ENCODE assay signal across 27 mouse cellular contexts in the genomic region with DNA sequence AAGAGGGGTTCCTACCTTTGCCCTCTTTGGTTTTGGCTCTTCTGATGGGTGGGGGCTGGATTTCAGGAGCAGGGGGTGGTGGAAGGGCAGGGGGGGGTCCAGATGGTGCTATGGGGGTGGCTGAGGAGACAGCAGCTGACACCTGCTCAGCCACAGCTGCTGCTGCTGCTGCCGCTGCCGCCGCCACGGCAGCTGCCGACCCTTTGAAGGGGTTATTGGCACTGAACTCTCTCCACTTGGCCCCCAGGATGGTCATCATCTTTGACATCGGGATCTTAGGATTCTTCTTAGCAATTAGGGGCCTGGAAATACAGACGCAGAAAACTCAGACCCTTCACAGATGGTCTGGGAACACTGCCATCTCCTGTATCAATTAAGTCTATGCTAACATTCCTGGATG. TPM values are rescaled to one million over a fixed set of nuclear protein-coding genes. Genes with fewer than 3 reads are reported as not detected.
DNase-seq lines count a peak whose midpoint lies in the region; ATAC-seq and TF ChIP-seq lines count a peak whose summit lies in the region.
"Had no signal": no experiment of that assay in that cellular context is flagged by ENCODE, and none has a peak within 500 bp of the region (broad histone marks: within the 10 kb centered on the region; RNA-seq: fewer than 3 reads in every experiment).

No protein-coding gene starts in this region.

- H3K9me3 ChIP-seq in forebrain, embryonic 14.5 days (replicated peaks; ENCODE audit: control insufficient read depth, low read length): no peaks in the 10 kb centered on the region
- no peaks in the 10 kb centered on the region for H3K9me3 ChIP-seq in forebrain, embryonic 11.5 days (ENCODE audit: control insufficient read depth, low read length)
- H3K9me3 ChIP-seq in midbrain, embryonic 10.5 days (replicated peaks): no peaks in the 10 kb centered on the region
- H3K9me3 ChIP-seq in midbrain, embryonic 13.5 days: no peaks in the 10 kb centered on the region
- H3K9me3 ChIP-seq in embryonic facial prominence, embryonic 11.5 days (replicated peaks; ENCODE audit: control insufficient read depth, low read length): no peaks in the 10 kb centered on the region
- no peaks in the 10 kb centered on the region for H3K9me3 ChIP-seq in liver, postnatal 0 days (ENCODE audit: low read length)
- H3K9me3 ChIP-seq: embryonic facial prominence, embryonic 15.5 days; G1E; heart, embryonic 10.5 days; hindbrain, embryonic 12.5 days; intestine, embryonic 15.5 days; liver, embryonic 13.5 days had no signal

- H3K27ac ChIP-seq in forebrain, embryonic 14.5 days (ENCODE audit: low read depth, low read length): peak overlapping the region; percentile 57; the same call in 1 of the 2 replicates
- H3K27ac ChIP-seq in forebrain, embryonic 11.5 days (ENCODE audit: low read depth, low read length): no peak overlapping the region
- peak overlapping the region; percentile 2; the same call in 1 of the 2 replicates for H3K27ac ChIP-seq in midbrain, embryonic 10.5 days (replicated peaks)
- H3K27ac ChIP-seq in midbrain, embryonic 13.5 days: no peak overlapping the region
- H3K27ac ChIP-seq in embryonic facial prominence, embryonic 11.5 days (replicated peaks; ENCODE audit: low read depth, low read length): 0 out of 2 replicates have a peak overlapping the region, but pooled peaks have one; percentile 13
- H3K27ac ChIP-seq in liver, postnatal 0 days (ENCODE audit: low read depth): no peak overlapping the region
- H3K27ac ChIP-seq: heart, embryonic 10.5 days; hindbrain, embryonic 12.5 days; intestine, embryonic 15.5 days; liver, embryonic 13.5 days had no signal

- DNase-seq in forebrain, embryonic 14.5 days (ENCODE audit: low spot score): peak; percentile 48
- DNase-seq in forebrain, embryonic 11.5 days (ENCODE audit: low spot score): no peak
- no peak for DNase-seq in midbrain, embryonic 10.5 days (ENCODE audit: low spot score)
- no peak for DNase-seq in embryonic facial prominence, embryonic 11.5 days (ENCODE audit: low spot score)
- no peak for DNase-seq in liver, postnatal 0 days
- DNase-seq: adrenal gland, adult 2 months; cerebellum, adult 11-12 months; cerebellum, postnatal 25 days; gastrocnemius, postnatal 10 days; liver, embryonic 13.5 days; lung, postnatal 36 days; right cerebral cortex, postnatal 25 days; spleen, adult 18-20 months; thymus, postnatal 36 days had no signal

- H3K9ac ChIP-seq in forebrain, embryonic 14.5 days (ENCODE audit: low read length): no peak overlapping the region
- H3K9ac ChIP-seq in forebrain, embryonic 11.5 days (ENCODE audit: low read length): no peak overlapping the region
- no peak overlapping the region for H3K9ac ChIP-seq in midbrain, embryonic 13.5 days (replicated peaks)
- H3K9ac ChIP-seq in embryonic facial prominence, embryonic 11.5 days (replicated peaks; ENCODE audit: low read length): no peak overlapping the region
- no peak overlapping the region for H3K9ac ChIP-seq in liver, postnatal 0 days (replicated peaks)
- H3K9ac ChIP-seq: embryonic facial prominence, embryonic 15.5 days; hindbrain, embryonic 12.5 days; intestine, embryonic 15.5 days; liver, embryonic 13.5 days; lung, embryonic 14.5 days had no signal

- H3K36me3 ChIP-seq in forebrain, embryonic 14.5 days (ENCODE audit: control insufficient read depth, insufficient read depth, low read length): peaks cover 74% of the 10 kb centered on the region
- H3K36me3 ChIP-seq in forebrain, embryonic 11.5 days (ENCODE audit: control insufficient read depth, insufficient read depth, low read length): peaks cover 35% of the 10 kb centered on the region
- peaks cover 75% of the 10 kb centered on the region for H3K36me3 ChIP-seq in midbrain, embryonic 10.5 days
- peaks cover 73% of the 10 kb centered on the region for H3K36me3 ChIP-seq in midbrain, embryonic 13.5 days
- H3K36me3 ChIP-seq in C2C12 (ENCODE audit: control insufficient read depth, insufficient read depth): peaks cover 68% of the 10 kb centered on the region
- H3K36me3 ChIP-seq in embryonic facial prominence, embryonic 11.5 days (replicated peaks; ENCODE audit: control insufficient read depth, insufficient read depth, low read depth, low read length): peaks cover 39% of the 10 kb centered on the region
- peaks cover 24% of the 10 kb centered on the region; the same call in 1 of the 2 replicates for H3K36me3 ChIP-seq in liver, postnatal 0 days (replicated peaks; ENCODE audit: insufficient read depth, low read length)

- H3K4me1 ChIP-seq in forebrain, embryonic 14.5 days (ENCODE audit: control insufficient read depth, insufficient read depth, low read length): peaks cover 24% of the 10 kb centered on the region
- H3K4me1 ChIP-seq in forebrain, embryonic 11.5 days (replicated peaks; ENCODE audit: control insufficient read depth, insufficient read depth, low read length): peaks cover 19% of the 10 kb centered on the region
- H3K4me1 ChIP-seq in midbrain, embryonic 10.5 days: peaks cover 37% of the 10 kb centered on the region
- peaks cover 29% of the 10 kb centered on the region for H3K4me1 ChIP-seq in midbrain, embryonic 13.5 days (replicated peaks)
- peaks cover 15% of the 10 kb centered on the region for H3K4me1 ChIP-seq in embryonic facial prominence, embryonic 11.5 days (ENCODE audit: control insufficient read depth, insufficient read depth, low read length)
- peaks cover 27% of the 10 kb centered on the region for H3K4me1 ChIP-seq in liver, postnatal 0 days (ENCODE audit: insufficient read depth)

- TF ChIP-seq EP300 in liver, postnatal 0 days (IDR thresholded peaks at IDR 0.05; ENCODE audit: low read depth): no peak

- H3K4me3 ChIP-seq in forebrain, embryonic 14.5 days (ENCODE audit: low read depth, low read length): no peak overlapping the region
- H3K4me3 ChIP-seq in forebrain, embryonic 11.5 days (ENCODE audit: low read depth, low read length): no peak overlapping the region
- H3K4me3 ChIP-seq in midbrain, embryonic 10.5 days: no peak overlapping the region
- H3K4me3 ChIP-seq in midbrain, embryonic 13.5 days (replicated peaks): no peak overlapping the region
- no peak overlapping the region for H3K4me3 ChIP-seq in C2C12 (ENCODE audit: insufficient read depth, poor library complexity, severe bottlenecking)
- H3K4me3 ChIP-seq in embryonic facial prominence, embryonic 11.5 days (ENCODE audit: low read depth, low read length): no peak overlapping the region
- H3K4me3 ChIP-seq in liver, postnatal 0 days (ENCODE audit: low read depth, low read length): no peak overlapping the region
- H3K4me3 ChIP-seq: embryonic facial prominence, embryonic 15.5 days; heart, embryonic 10.5 days; hindbrain, embryonic 12.5 days; intestine, embryonic 15.5 days; liver, embryonic 13.5 days; megakaryocyte, embryonic 14.5 days had no signal

- peaks cover 26% of the 10 kb centered on the region for H3K79me2 ChIP-seq in C2C12 (ENCODE audit: control insufficient read depth, insufficient read depth)

- no peaks in the 10 kb centered on the region for H3K27me3 ChIP-seq in forebrain, embryonic 14.5 days (replicated peaks; ENCODE audit: control insufficient read depth, insufficient read depth, low read length)
- H3K27me3 ChIP-seq in forebrain, embryonic 11.5 days (ENCODE audit: control insufficient read depth, insufficient read depth, low read length): no peaks in the 10 kb centered on the region
- no peaks in the 10 kb centered on the region for H3K27me3 ChIP-seq in midbrain, embryonic 10.5 days (ENCODE audit: low read depth, poor library complexity, severe bottlenecking)
- H3K27me3 ChIP-seq in midbrain, embryonic 13.5 days: no peaks in the 10 kb centered on the region
- H3K27me3 ChIP-seq in C2C12 (ENCODE audit: control insufficient read depth, insufficient read depth, insufficient read length): no peaks in the 10 kb centered on the region
- no peaks in the 10 kb centered on the region for H3K27me3 ChIP-seq in embryonic facial prominence, embryonic 11.5 days (ENCODE audit: control insufficient read depth, insufficient read depth, low read length)
- H3K27me3 ChIP-seq in liver, postnatal 0 days (ENCODE audit: insufficient read depth, low read length): peaks cover 1% of the 10 kb centered on the region; the same call in 1 of the 2 replicates
- H3K27me3 ChIP-seq: CH12.LX; embryonic facial prominence, embryonic 15.5 days; hindbrain, embryonic 12.5 days; intestine, embryonic 15.5 days; Patski had no signal

- no peak overlapping the region for H3ac ChIP-seq in C2C12 (ENCODE audit: control insufficient read depth, insufficient read length, low read depth)

- no peak overlapping the region for H3K4me2 ChIP-seq in forebrain, embryonic 14.5 days (ENCODE audit: low read length)
- H3K4me2 ChIP-seq in forebrain, embryonic 11.5 days (ENCODE audit: low read depth, low read length, severe bottlenecking): no peak overlapping the region
- no peak overlapping the region for H3K4me2 ChIP-seq in midbrain, embryonic 13.5 days (replicated peaks)
- H3K4me2 ChIP-seq in embryonic facial prominence, embryonic 11.5 days (ENCODE audit: low read depth, low read length): no peak overlapping the region
- no peak overlapping the region for H3K4me2 ChIP-seq in liver, postnatal 0 days (ENCODE audit: low read depth, low read length)
- H3K4me2 ChIP-seq: embryonic facial prominence, embryonic 15.5 days; hindbrain, embryonic 12.5 days; intestine, embryonic 15.5 days; liver, embryonic 13.5 days; lung, embryonic 14.5 days had no signal

- no peak for TF ChIP-seq CTCF in C2C12 (IDR thresholded peaks at IDR 0.05; ENCODE audit: control insufficient read depth, insufficient read depth, insufficient read length)
- TF ChIP-seq CTCF in liver, postnatal 0 days (IDR thresholded peaks at IDR 0.05; ENCODE audit: low read depth): no peak

- no peak for ATAC-seq in forebrain, embryonic 14.5 days
- ATAC-seq in forebrain, embryonic 11.5 days (replicated peaks; ENCODE audit: low FRiP score): no peak
- ATAC-seq in midbrain, embryonic 13.5 days: no peak
- no peak for ATAC-seq in embryonic facial prominence, embryonic 11.5 days (replicated peaks; ENCODE audit: insufficient number of reproducible peaks, low FRiP score, low TSS enrichment, low read depth)
- ATAC-seq in activated CD4-positive, CD25-positive, alpha-beta regulatory T cell, adult 4 months: no peak
- ATAC-seq in liver, postnatal 0 days: no peak
- ATAC-seq: intestine, embryonic 15.5 days; midbrain, embryonic 16.5 days; Patski had no signal

- 52% methylated on average over 7 of the region's 7 CpGs for WGBS in forebrain, embryonic 14.5 days
- 71% methylated on average over 7 of the region's 7 CpGs for WGBS in forebrain, embryonic 11.5 days
- 82% methylated on average over 7 of the region's 7 CpGs for WGBS in midbrain, embryonic 10.5 days
- 66% methylated on average over 7 of the region's 7 CpGs for WGBS in midbrain, embryonic 13.5 days
- 55% methylated on average over 7 of the region's 7 CpGs for WGBS in embryonic facial prominence, embryonic 11.5 days
- WGBS in liver, postnatal 0 days (ENCODE audit: insufficient replicate concordance): 75% methylated on average over 7 of the region's 7 CpGs

- peaks cover 10% of the 10 kb centered on the region for H3K79me3 ChIP-seq in C2C12 (ENCODE audit: low read depth)

RNA-seq across cellular contexts. Expression of gene Chd3, which starts 7.2 kb away (rescaled TPM):
- 70.3 and 77.3 TPM in 2 replicates for polyA plus RNA-seq in forebrain, embryonic 14.5 days (2014; fragmentation: Nextera tagmentation; extraction: Ambion mirVana)
- 53.0 and 61.4 TPM in 2 replicates for polyA plus RNA-seq in forebrain, embryonic 11.5 days (2014; fragmentation: Nextera tagmentation; extraction: Ambion mirVana)
- 41.7 and 50.6 TPM in 2 replicates for polyA plus RNA-seq in midbrain, embryonic 10.5 days (2016; fragmentation: Nextera tagmentation; extraction: Ambion mirVana)
- 83.5 and 91.9 TPM in 2 replicates for polyA plus RNA-seq in midbrain, embryonic 13.5 days (2015; fragmentation: Nextera tagmentation; extraction: Ambion mirVana)
- 100 TPM for polyA plus RNA-seq in C2C12 (2012; fragmentation: generic; extraction: Trizol)
- 48.0 and 52.1 TPM in 2 replicates for polyA plus RNA-seq in embryonic facial prominence, embryonic 11.5 days (2014; fragmentation: Nextera tagmentation; extraction: Ambion mirVana)
- 10 to 100 TPM; 58.7 to 62.7 TPM for polyA plus RNA-seq in activated CD4-positive, CD25-positive, alpha-beta regulatory T cell, adult 4 months (2017; shearing (Covaris generic))
- 7.8 and 8.7 TPM in 2 replicates for polyA plus RNA-seq in liver, postnatal 0 days (2015; fragmentation: Nextera tagmentation; extraction: Ambion mirVana)

RNA-seq across cellular contexts. Expression of gene Rnf227, which starts 21.8 kb away (rescaled TPM):
- polyA plus RNA-seq in forebrain, embryonic 14.5 days (2014; fragmentation: Nextera tagmentation; extraction: Ambion mirVana): 126 and 146 TPM in 2 replicates
- polyA plus RNA-seq in forebrain, embryonic 11.5 days (2014; fragmentation: Nextera tagmentation; extraction: Ambion mirVana): 25.7 and 30.1 TPM in 2 replicates
- 18.1 and 24.6 TPM in 2 replicates for polyA plus RNA-seq in midbrain, embryonic 10.5 days (2016; fragmentation: Nextera tagmentation; extraction: Ambion mirVana)
- 146 and 155 TPM in 2 replicates for polyA plus RNA-seq in midbrain, embryonic 13.5 days (2015; fragmentation: Nextera tagmentation; extraction: Ambion mirVana)
- polyA plus RNA-seq in C2C12 (2012; fragmentation: generic; extraction: Trizol): 3.9 TPM
- 23.7 and 25.2 TPM in 2 replicates for polyA plus RNA-seq in embryonic facial prominence, embryonic 11.5 days (2014; fragmentation: Nextera tagmentation; extraction: Ambion mirVana)
- 1 to 10 TPM; 2.4 to 3.4 TPM for polyA plus RNA-seq in activated CD4-positive, CD25-positive, alpha-beta regulatory T cell, adult 4 months (2017; shearing (Covaris generic))
- polyA plus RNA-seq in liver, postnatal 0 days (2015; fragmentation: Nextera tagmentation; extraction: Ambion mirVana): 0.87 and 1.3 TPM in 2 replicates
- polyA plus RNA-seq: G1E had no signal

RNA-seq across cellular contexts. Expression of gene Naa38, which starts 33.3 kb away (rescaled TPM):
- 106 and 142 TPM in 2 replicates for polyA plus RNA-seq in forebrain, embryonic 14.5 days (2014; fragmentation: Nextera tagmentation; extraction: Ambion mirVana)
- 105 and 109 TPM in 2 replicates for polyA plus RNA-seq in forebrain, embryonic 11.5 days (2014; fragmentation: Nextera tagmentation; extraction: Ambion mirVana)
- polyA plus RNA-seq in midbrain, embryonic 10.5 days (2016; fragmentation: Nextera tagmentation; extraction: Ambion mirVana): 145 and 146 TPM in 2 replicates
- 92.2 and 105 TPM in 2 replicates for polyA plus RNA-seq in midbrain, embryonic 13.5 days (2015; fragmentation: Nextera tagmentation; extraction: Ambion mirVana)
- polyA plus RNA-seq in C2C12 (2012; fragmentation: generic; extraction: Trizol): 229 TPM
- polyA plus RNA-seq in embryonic facial prominence, embryonic 11.5 days (2014; fragmentation: Nextera tagmentation; extraction: Ambion mirVana): 123 and 135 TPM in 2 replicates
- 100 to 1,000 TPM; 146 TPM for polyA plus RNA-seq in activated CD4-positive, CD25-positive, alpha-beta regulatory T cell, adult 4 months (2017; shearing (Covaris generic))
- polyA plus RNA-seq in liver, postnatal 0 days (2015; fragmentation: Nextera tagmentation; extraction: Ambion mirVana): 83.7 and 83.9 TPM in 2 replicates

RNA-seq across cellular contexts. Expression of gene Cyb5d1, which starts 33.4 kb away (rescaled TPM):
- polyA plus RNA-seq in forebrain, embryonic 14.5 days (2014; fragmentation: Nextera tagmentation; extraction: Ambion mirVana): 31.1 and 36.4 TPM in 2 replicates
- 43.7 and 44.4 TPM in 2 replicates for polyA plus RNA-seq in forebrain, embryonic 11.5 days (2014; fragmentation: Nextera tagmentation; extraction: Ambion mirVana)
- polyA plus RNA-seq in midbrain, embryonic 10.5 days (2016; fragmentation: Nextera tagmentation; extraction: Ambion mirVana): 50.4 and 57.3 TPM in 2 replicates
- polyA plus RNA-seq in midbrain, embryonic 13.5 days (2015; fragmentation: Nextera tagmentation; extraction: Ambion mirVana): 41.8 and 47.7 TPM in 2 replicates
- polyA plus RNA-seq in C2C12 (2012; fragmentation: generic; extraction: Trizol): 22.8 TPM
- polyA plus RNA-seq in embryonic facial prominence, embryonic 11.5 days (2014; fragmentation: Nextera tagmentation; extraction: Ambion mirVana): 33.3 TPM in 2 replicates
- polyA plus RNA-seq in activated CD4-positive, CD25-positive, alpha-beta regulatory T cell, adult 4 months (2017; shearing (Covaris generic)): 10 to 100 TPM in 1 of 2 experiments, 1 to 10 TPM in 1; 9.4 to 17.9 TPM
- polyA plus RNA-seq in liver, postnatal 0 days (2015; fragmentation: Nextera tagmentation; extraction: Ambion mirVana): 4.7 and 5.4 TPM in 2 replicates

RNA-seq across cellular contexts. Expression of gene Kcnab3, which starts 36.0 kb away (rescaled TPM):
- polyA plus RNA-seq in forebrain, embryonic 14.5 days (2014; fragmentation: Nextera tagmentation; extraction: Ambion mirVana): 3.3 and 3.9 TPM in 2 replicates
- 3.5 and 3.7 TPM in 2 replicates for polyA plus RNA-seq in forebrain, embryonic 11.5 days (2014; fragmentation: Nextera tagmentation; extraction: Ambion mirVana)
- 1.4 and 2.3 TPM in 2 replicates for polyA plus RNA-seq in midbrain, embryonic 10.5 days (2016; fragmentation: Nextera tagmentation; extraction: Ambion mirVana)
- 3.9 and 4.9 TPM in 2 replicates for polyA plus RNA-seq in midbrain, embryonic 13.5 days (2015; fragmentation: Nextera tagmentation; extraction: Ambion mirVana)
- 3.2 TPM for polyA plus RNA-seq in C2C12 (2012; fragmentation: generic; extraction: Trizol)
- polyA plus RNA-seq in embryonic facial prominence, embryonic 11.5 days (2014; fragmentation: Nextera tagmentation; extraction: Ambion mirVana): 0.85 and 2.2 TPM in 2 replicates
- under 1 TPM; 0.31 to 0.89 TPM for polyA plus RNA-seq in activated CD4-positive, CD25-positive, alpha-beta regulatory T cell, adult 4 months (2017; shearing (Covaris generic))
- 0.20 TPM in 2 replicates for polyA plus RNA-seq in liver, postnatal 0 days (2015; fragmentation: Nextera tagmentation; extraction: Ambion mirVana)

Comparison
In these comparisons a context has a peak if more than half of its experiments do, and no peak if none do; other contexts are left out.
1. H3K27ac ChIP-seq: peak in forebrain, embryonic 14.5 days (single experiment), midbrain, embryonic 10.5 days (single experiment) and embryonic facial prominence, embryonic 11.5 days (single experiment); none in forebrain, embryonic 11.5 days (single experiment), midbrain, embryonic 13.5 days (single experiment) and liver, postnatal 0 days (single experiment).